Comparison of ENCODE assay signal across 13 mouse cellular contexts in the genomic region with DNA sequence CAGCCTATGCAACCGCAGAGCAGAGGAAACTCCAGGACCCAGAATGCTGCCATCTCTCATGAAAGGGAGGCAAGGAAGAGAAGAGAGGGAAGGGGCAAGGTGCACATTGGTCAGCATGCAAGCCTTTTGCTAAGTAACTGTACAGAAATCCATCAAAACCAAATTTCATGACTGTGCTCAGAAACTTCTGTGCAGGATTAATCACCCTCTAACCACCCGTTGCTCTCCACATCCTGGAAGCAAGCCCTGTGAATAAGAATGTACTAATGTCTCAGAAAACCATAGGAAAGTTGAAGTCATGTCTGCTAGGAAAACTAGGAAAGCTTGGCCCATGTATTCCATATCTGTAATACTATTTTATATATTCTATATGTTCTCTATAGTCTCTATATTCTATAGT.
"Had no signal": no experiment of that assay in that cellular context is flagged by ENCODE, and none has a peak within 500 bp of the region (broad histone marks: within the 10 kb centered on the region; RNA-seq: fewer than 3 reads in every experiment).

No protein-coding gene starts in this region.

- H3K36me3 ChIP-seq: limb, embryonic 13.5 days; liver, embryonic 13.5 days had no signal

- H3K9ac ChIP-seq: limb, embryonic 13.5 days; liver, embryonic 13.5 days had no signal

- DNase-seq: kidney, adult 8-10 months; kidney, postnatal 25 days; layer of hippocampus, adult 9-11 months; liver, embryonic 13.5 days; lung, adult 2 months; lung, postnatal 14 days; lung, postnatal 4 days; thymus, adult 18-20 months; thymus, postnatal 36 days had no signal

- H3K4me2 ChIP-seq: limb, embryonic 13.5 days; liver, embryonic 13.5 days; midbrain, embryonic 11.5 days had no signal

- H3K27ac ChIP-seq: kidney, postnatal 0 days; layer of hippocampus, adult 2 months; limb, embryonic 13.5 days; liver, embryonic 13.5 days had no signal

- H3K4me3 ChIP-seq: layer of hippocampus, adult 2 months; limb, embryonic 13.5 days; liver, embryonic 13.5 days had no signal

- H3K27me3 ChIP-seq: limb, embryonic 13.5 days; liver, embryonic 13.5 days had no signal

- H3K4me1 ChIP-seq: liver, embryonic 13.5 days had no signal

- H3K9me3 ChIP-seq: limb, embryonic 13.5 days; liver, embryonic 13.5 days had no signal
